Mouse (Mus musculus) ES-Bruce4 (cell line): ENCODE results near the gene Tctn1. TPM values are rescaled to one million over a fixed set of nuclear protein-coding genes. Genes with fewer than 3 reads are reported as not detected.

ENCODE experiments used
- H3K27ac ChIP-seq: 2 replicates; pipeline ENCODE4 v1.5.1; 2012; ENCODE audit warnings: low read length, inconsistent platforms; ENCODE audit not compliant: insufficient read depth
- H3K27me3 ChIP-seq: 2 replicates; pipeline ENCODE4 v1.6.1; 2012; ENCODE audit warnings: mild to moderate bottlenecking, low read length, inconsistent platforms; ENCODE audit not compliant: control insufficient read depth, poor library complexity, insufficient read depth, severe bottlenecking
- H3K36me3 ChIP-seq: 2 replicates; pipeline ENCODE4 v1.6.1; 2012; ENCODE audit warnings: inconsistent platforms, mild to moderate bottlenecking, low read length, moderate library complexity; ENCODE audit not compliant: control insufficient read depth, poor library complexity, insufficient read depth, severe bottlenecking
- H3K4me1 ChIP-seq: one replicate; pipeline ENCODE4 v1.8.1; 2011; ENCODE audit warnings: low read length; ENCODE audit not compliant: control insufficient read depth, insufficient read depth
- H3K4me3 ChIP-seq: 2 replicates; pipeline ENCODE4 v1.5.1; 2011; ENCODE audit warnings: low read depth, mild to moderate bottlenecking, low read length
- H3K9ac ChIP-seq: 2 replicates; pipeline ENCODE4 v1.6.1; 2012; ENCODE audit warnings: low read depth, mild to moderate bottlenecking, inconsistent platforms; ENCODE audit not compliant: poor library complexity, severe bottlenecking
- H3K9me3 ChIP-seq: replicated peaks from 2 replicates; pipeline ENCODE4 v1.6.1; 2012; ENCODE audit warnings: mild to moderate bottlenecking, low read length, inconsistent platforms; ENCODE audit not compliant: control insufficient read depth, poor library complexity, insufficient read depth, severe bottlenecking
- CTCF ChIP-seq: IDR thresholded peaks from one replicate; pipeline ENCODE4 v1.8.1; 2011; ENCODE audit warnings: low read depth, low read length
- EP300 ChIP-seq: IDR thresholded peaks from 2 replicates; pipeline ENCODE4 v1.6.1; 2011; ENCODE audit warnings: low read depth, low read length; ENCODE audit not compliant: insufficient read depth
- POLR2A ChIP-seq: IDR thresholded peaks from one replicate; pipeline ENCODE4 v1.8.1; 2011; ENCODE audit warnings: low read length; ENCODE audit not compliant: insufficient read depth
- polyA plus RNA-seq: library from polyadenylated mRNA; stranded (reverse); fragments of >200 nt; gene quantifications from 2 replicates; pipeline ENCODE4 v1.2.4, GENCODE M21; 2011; ENCODE audit warnings: low read depth; ENCODE audit not compliant: missing spikeins, insufficient read depth, insufficient read length

Gene Tctn1
- polyA plus RNA-seq, 1 experiment: 18.3 TPM

DNA sequence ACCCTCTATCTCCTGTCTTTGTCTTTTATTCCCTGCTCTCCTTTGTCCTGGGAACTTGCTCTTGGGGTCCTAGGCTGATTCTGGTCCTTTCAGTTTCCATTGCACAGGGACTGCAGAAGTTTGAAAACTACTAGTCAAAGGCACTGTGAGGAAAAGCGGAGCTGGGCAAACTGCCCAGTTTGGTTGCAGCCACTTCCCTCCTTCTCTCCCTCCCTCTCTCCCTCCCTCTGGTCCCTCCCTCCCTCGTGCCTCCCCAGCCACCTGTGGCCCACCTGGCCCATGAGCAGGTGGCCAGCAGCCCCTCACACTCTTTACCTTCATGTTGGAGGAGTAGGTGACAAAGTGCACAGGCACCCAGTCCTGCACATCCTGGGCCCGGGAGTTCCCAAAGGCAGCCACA, 19.1 kb downstream of the Tctn1 start:
- no peak overlapping the region for H3K4me3 ChIP-seq
- H3K9ac ChIP-seq: no peak overlapping the region
- H3K36me3 ChIP-seq: no peaks in the 10 kb centered on the region
- no peak for TF ChIP-seq EP300
- no peak for TF ChIP-seq POLR2A
- TF ChIP-seq CTCF: no peak
- no peaks in the 10 kb centered on the region for H3K9me3 ChIP-seq
- no peak overlapping the region for H3K27ac ChIP-seq
- H3K4me1 ChIP-seq: no peaks in the 10 kb centered on the region
- no peaks in the 10 kb centered on the region for H3K27me3 ChIP-seq

DNA sequence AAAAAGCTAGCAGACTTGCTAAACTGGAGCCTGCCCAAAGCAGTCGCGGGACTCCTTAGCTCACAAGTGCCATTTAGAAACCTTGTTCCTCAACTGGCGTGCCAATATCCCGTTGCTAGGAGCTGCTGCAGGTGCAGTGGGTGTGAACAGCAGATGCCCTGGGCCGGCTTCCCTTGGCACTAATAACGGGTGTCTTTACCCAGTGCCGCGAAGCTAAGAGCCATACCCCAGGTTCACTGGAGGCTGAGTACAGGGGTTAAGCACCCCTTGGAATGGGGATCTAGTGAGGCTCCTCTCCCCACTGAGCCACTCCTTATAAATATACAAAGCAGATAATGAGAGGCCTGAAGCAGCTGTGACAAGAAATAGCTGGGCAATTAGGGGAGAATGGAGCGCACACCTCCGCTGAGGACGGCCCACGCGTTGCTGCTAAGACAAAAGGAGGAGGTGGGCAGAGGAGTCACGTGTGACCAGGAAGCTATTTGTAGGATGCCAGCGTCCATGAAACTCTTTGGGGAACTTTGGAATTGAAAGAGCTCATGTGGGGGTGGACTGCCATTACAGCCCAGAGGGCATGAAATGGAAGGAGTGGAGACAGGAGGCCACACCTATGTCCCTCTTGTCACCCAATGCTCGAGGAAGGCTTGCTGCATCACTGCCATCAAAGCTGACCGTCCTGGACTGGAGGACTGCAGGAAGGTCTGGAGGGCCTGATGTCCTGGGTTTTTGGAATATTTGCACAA, 20.3 kb downstream of the Tctn1 start:
- TF ChIP-seq POLR2A: no peak
- TF ChIP-seq EP300: no peak
- no peak for TF ChIP-seq CTCF
- no peaks in the 10 kb centered on the region for H3K9me3 ChIP-seq
- H3K27ac ChIP-seq: no peak overlapping the region
- H3K36me3 ChIP-seq: no peaks in the 10 kb centered on the region
- H3K9ac ChIP-seq: no peak overlapping the region
- H3K4me1 ChIP-seq: no peaks in the 10 kb centered on the region
- H3K4me3 ChIP-seq: no peak overlapping the region
- H3K27me3 ChIP-seq: no peaks in the 10 kb centered on the region

DNA sequence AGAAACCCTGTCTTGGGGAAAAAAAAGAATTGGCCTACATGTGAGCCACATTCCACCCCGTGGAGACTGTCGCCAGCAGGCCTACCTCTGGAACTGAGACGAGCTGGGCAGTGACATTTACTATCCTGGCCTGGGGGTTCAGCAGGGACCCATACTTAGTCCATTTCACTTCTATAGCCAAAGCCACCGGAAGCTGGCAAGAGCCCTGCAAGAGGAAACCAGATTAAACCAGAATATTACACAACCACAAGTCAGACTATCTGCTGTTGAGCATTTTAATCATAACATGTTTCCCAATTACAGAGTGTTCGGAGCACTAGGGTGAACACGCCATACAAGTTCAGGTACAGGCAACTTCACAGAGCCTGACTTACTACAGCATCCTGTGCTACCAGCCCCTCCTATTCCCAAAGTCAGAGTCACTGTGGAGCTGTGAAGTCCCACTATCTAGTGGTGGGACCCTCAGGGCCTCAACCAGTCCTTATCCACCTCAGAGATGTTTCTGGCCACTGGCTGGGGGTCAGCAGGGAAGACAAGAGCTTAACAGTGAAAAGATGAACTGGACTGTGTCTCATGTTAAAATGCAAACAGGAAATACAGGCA, 21.6 kb downstream of the Tctn1 start:
- Histone ChIP-seq H3K4me1 (no peaks in the 10 kb centered on the region), H3K9me3 (no peaks in the 10 kb centered on the region), H3K9ac (no peak overlapping the region), H3K4me3 (no peak overlapping the region), H3K27ac (no peak overlapping the region), H3K36me3 (no peaks in the 10 kb centered on the region), H3K27me3 (no peaks in the 10 kb centered on the region)
- TF ChIP-seq POLR2A (no peak), CTCF (no peak), EP300 (no peak)

DNA sequence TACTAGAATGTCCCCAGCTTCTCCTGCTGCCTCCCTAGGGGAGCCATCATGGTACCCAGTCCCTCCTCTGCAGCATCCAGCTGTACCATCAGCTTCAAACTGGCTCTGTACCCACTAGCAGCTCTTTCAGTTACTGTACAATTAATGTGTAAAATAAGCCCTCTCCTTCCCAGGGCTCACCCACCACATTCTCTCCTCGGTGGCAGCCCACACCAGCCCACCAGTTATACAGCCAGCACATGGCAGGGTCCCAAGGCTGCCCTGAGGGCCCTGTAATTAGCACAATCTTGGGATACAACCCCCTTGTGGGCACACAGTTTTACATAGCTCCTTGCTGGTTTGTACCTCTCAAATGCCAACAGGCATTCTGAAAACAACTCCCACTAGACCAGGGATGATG, 23.3 kb downstream of the Tctn1 start:
- no peaks in the 10 kb centered on the region for H3K36me3 ChIP-seq
- TF ChIP-seq POLR2A (no peak), EP300 (no peak)
- no peaks in the 10 kb centered on the region for H3K9me3 ChIP-seq

DNA sequence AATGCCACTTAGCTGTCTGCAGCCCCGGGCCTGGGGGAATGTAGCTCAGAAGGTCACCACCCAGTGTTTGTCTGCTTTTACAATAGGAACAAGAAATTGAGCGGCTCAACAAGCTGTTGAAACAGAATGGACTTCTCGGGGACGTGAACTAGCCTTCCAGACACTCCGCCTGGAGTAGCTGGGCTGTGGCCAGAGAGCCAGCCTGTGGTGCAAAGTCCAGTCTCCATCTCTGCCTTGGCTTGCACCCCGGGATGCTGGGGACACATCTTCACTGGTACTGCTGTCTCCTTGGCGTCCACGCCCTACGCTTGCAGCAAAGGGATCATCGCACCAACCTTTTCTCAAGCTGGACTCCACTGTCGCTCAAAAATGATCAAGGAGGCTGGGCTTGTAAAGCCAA, 23.7 kb downstream of the Tctn1 start:
- H3K4me1 ChIP-seq: no peaks in the 10 kb centered on the region
- H3K4me3 ChIP-seq: no peak overlapping the region
- no peaks in the 10 kb centered on the region for H3K27me3 ChIP-seq
- no peak overlapping the region for H3K27ac ChIP-seq
- TF ChIP-seq EP300: no peak
- no peak for TF ChIP-seq CTCF
- TF ChIP-seq POLR2A: no peak
- H3K9ac ChIP-seq: no peak overlapping the region
- no peaks in the 10 kb centered on the region for H3K36me3 ChIP-seq
- H3K9me3 ChIP-seq: no peaks in the 10 kb centered on the region

More for the DNA sequence above, 23.3 kb downstream of the Tctn1 start:
- no peaks in the 10 kb centered on the region for H3K4me1 ChIP-seq
- no peak overlapping the region for H3K9ac ChIP-seq
- H3K27ac ChIP-seq: no peak overlapping the region
- H3K4me3 ChIP-seq: no peak overlapping the region
- no peaks in the 10 kb centered on the region for H3K27me3 ChIP-seq

DNA sequence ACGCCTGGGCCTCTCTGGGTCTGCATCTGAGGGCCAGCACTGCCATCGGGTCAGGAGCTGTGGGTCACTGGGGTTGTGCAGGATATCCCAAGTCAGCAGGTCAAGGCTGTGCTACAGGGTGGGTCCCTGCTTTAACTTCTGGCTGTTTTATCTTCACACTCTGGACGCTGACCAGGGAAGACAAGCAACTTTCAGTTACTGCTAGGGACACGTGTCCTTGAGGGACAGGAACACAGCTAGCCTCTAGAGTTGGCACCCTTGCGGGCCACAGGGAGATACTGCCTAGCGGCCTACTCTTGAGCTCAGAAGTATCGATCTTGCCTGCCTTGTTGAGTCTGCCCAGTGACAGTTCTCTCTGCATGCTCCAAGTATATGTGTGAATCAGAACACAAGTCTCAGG, 24.6 kb downstream of the Tctn1 start:
- TF ChIP-seq CTCF (no peak), EP300 (no peak), POLR2A (no peak)
- Histone ChIP-seq H3K36me3 (no peaks in the 10 kb centered on the region), H3K4me1 (no peaks in the 10 kb centered on the region), H3K9ac (no peak overlapping the region), H3K27me3 (no peaks in the 10 kb centered on the region), H3K9me3 (no peaks in the 10 kb centered on the region), H3K4me3 (no peak overlapping the region), H3K27ac (no peak overlapping the region)
